Mouse (Mus musculus) T-cell, adult 66 days (primary cell): Measurements from ENCODE around the gene Slc5a6. TPM values are rescaled to one million over a fixed set of nuclear protein-coding genes. Genes with fewer than 3 reads are reported as not detected.

Experiments used
- total RNA-seq, 2 experiments: library from RNA; stranded (reverse); gene quantifications; 3 replicates in 1 of 2; 4 replicates in 1 of 2; pipeline ENCODE4 v1.2.4; 2023

Slc5a6 gene
- 10 to 100 TPM; 11.3 to 11.4 TPM for total RNA-seq

DNA sequence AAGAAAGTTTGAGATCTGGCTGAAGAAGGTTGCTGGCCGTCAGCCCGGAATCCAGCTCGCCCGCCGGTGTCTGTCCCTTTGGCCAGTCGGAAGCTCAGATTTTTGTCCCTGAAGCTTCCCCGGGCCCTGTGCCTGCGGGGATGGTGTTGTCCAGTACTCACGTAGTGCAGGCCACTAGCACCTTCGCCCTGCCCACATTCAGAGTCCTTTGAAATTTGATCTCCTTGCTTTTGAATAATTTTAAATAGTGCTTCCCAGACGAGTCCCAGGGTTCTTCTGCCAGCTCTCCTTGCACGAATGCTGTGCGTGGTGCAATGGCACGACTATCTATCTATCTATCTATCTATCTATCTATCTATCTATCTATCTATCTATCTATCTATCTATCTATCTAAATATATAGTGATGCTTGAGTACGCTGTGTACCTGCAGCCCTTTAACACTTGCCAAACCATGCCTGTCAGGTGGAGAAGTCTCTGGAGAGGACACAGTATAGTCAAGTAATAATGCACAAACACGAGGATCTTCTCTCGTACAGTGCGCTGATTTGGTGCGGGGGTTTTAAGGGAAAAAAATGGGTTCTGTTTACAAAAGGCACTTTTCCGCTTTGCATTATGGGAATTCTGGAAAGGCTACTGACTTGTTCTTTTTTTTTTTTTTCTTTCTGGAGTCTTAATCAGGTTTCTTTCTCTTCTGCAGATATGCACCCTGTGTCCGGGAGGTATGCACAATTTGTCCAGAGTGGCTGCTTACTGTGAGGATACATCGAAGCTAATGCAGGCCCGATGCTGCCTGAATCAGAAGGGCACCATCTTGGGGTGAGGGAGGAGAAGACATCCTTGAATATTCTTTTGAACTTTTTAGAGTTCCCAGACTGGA lies at the start of gene Slc5a6:
TSS of gene Slc5a6 (minus strand) at position 162 of the 879 bp plus-strand sequence.

DNA sequence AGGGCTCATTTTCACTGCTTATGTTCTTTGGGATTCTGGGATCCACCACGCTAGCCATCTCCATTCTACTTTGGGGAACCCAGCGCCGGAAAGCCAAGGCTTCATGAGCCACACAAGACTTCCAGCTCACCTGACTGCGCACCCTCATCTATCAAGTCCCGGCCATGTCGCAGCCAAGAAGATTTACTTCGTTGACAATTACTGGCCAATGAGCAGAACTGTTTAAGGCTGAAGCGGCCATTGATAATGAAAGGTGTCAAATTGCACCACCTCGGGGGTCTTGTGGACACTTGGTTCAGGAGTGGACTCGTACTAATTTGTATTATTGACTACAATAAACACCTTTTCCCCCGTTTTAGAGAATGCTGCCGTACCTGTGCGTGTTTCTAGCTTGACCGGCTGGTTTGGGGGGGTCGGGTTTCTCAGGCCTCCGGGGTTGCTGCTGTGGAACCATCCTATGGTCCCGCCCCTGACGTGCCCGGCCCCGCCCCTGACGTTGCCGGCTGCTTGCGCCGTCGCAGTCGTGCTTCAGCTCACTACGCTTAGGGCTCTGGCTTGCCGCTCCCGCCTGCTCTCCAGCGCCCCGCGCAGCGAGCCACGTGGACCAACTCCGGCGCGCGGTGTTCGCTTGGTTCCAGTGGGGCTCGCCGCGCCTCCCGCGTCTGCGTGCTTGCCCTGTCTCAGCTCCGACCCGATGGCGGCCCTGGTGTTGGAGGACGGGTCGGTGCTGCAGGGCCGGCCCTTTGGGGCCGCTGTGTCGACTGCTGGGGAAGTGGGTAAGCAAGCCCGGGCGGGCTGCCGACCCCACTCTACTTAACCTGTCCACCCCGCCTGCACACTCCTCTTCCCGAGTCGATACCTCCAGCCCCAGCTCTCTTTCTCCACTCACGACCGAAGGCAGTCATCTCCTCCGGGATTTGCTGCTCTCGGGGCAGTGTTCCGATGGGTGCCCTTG lies 5.8 kb upstream of the Slc5a6 start, which contains the start of gene Cad:
TSS of gene Cad (plus strand) at position 520 of the 955 bp plus-strand sequence.

DNA sequence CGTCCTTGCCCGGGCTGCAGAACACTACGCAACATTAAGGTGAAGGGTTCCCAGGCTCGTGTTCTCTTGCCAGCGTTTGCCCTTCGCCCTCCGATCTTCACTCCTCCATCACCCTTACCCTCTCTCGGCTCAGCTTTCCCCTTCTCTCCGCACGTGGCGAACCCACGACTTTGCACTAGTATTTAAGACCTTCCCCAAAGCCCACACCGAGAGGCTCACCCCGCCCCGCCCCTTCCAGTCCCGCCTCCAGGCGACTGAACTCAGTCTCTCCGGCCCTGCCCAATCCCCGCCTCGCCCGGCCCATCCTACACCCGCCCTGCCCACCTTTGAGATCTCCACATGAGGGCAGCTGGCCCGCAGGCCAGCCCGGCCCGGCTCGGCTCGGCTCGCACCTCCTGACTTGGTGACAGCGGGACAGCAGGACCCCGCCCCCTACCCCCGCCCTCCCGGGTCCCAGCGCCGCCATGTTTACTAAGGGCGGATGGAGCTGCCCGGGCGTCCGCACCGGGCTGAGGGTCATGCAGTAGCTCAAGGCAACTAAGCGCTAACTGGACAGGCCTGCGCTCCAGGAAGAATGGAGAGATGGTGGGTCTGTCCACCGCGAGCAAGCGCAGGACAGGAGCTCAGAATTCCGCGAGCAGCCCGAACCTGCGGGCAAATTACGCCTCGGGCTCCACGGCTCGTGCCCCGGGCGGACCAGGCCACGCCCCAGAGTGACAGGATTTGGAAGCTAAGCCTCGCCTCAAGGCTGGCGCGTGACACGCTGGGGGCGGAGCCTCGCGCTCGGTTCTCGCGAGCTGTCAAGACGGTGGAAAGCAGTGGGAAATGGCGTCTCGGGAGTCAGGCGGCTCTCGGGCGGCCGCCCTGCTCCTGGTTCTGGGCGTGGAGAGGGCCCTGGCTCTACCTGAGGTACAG lies 619 bp downstream of the Slc5a6 start, which contains the start of gene Atraid:
TSS of gene Atraid (plus strand) at position 465 of the 915 bp plus-strand sequence.

Other genes with a start within 250 kb of the Slc5a6 start
- gene Mapre3, start 234.3 kb downstream of the Slc5a6 start, total RNA-seq = 10 to 100 TPM in 1 of 2 experiments, 1 to 10 TPM in 1; 9.5 to 16.2 TPM
- 10 to 100 TPM; 40.7 to 42.2 TPM for gene Tmem214, start 180.9 kb downstream of the Slc5a6 start, total RNA-seq
- gene Agbl5, start 160.2 kb downstream of the Slc5a6 start, total RNA-seq = 10 to 100 TPM; 11.7 to 12.2 TPM
- 100 to 1,000 TPM; 146 to 177 TPM for gene Ost4, start 141.1 kb downstream of the Slc5a6 start, total RNA-seq
- gene Emilin1, start 135.5 kb downstream of the Slc5a6 start, total RNA-seq = 1 to 10 TPM; 3.5 to 4.3 TPM
- 10 to 100 TPM; 13.9 to 16.4 TPM for gene Khk, start 127.5 kb downstream of the Slc5a6 start, total RNA-seq
- not detected for gene Cgref1, start 103.3 kb downstream of the Slc5a6 start, total RNA-seq
- gene Preb, start 88.6 kb downstream of the Slc5a6 start, total RNA-seq = 100 to 1,000 TPM; 180 to 181 TPM
- gene Tcf23, start 80.3 kb downstream of the Slc5a6 start, total RNA-seq = not detected
- gene Atraid, start 612 bp downstream of the Slc5a6 start, total RNA-seq = 10 to 100 TPM; 28.9 to 36.2 TPM
- 10 to 100 TPM; 57.5 to 68.5 TPM for gene Cad, start 5.9 kb upstream of the Slc5a6 start, total RNA-seq
- gene Dnajc5g, start 57.4 kb upstream of the Slc5a6 start, total RNA-seq = not detected
- under 1 TPM in 1 of 2 experiments, not detected in 1; 0.30 TPM for gene Slc30a3, start 59.3 kb upstream of the Slc5a6 start, total RNA-seq
- not detected for gene Trim54, start 67.8 kb upstream of the Slc5a6 start, total RNA-seq
- gene Ucn, start 89.9 kb upstream of the Slc5a6 start, total RNA-seq = not detected
- 10 to 100 TPM; 19.5 to 25.3 TPM for gene Mpv17, start 105.3 kb upstream of the Slc5a6 start, total RNA-seq
- 1 to 10 TPM; 7.3 to 7.7 TPM for gene Gm29609, start 131.0 kb upstream of the Slc5a6 start, total RNA-seq
- gene Gtf3c2, start 131.2 kb upstream of the Slc5a6 start, total RNA-seq = 100 to 1,000 TPM; 163 to 187 TPM
- 10 to 100 TPM; 72.2 to 74.2 TPM for gene Snx17, start 144.3 kb upstream of the Slc5a6 start, total RNA-seq
- 10 to 100 TPM; 38.2 to 38.9 TPM for gene Eif2b4, start 144.5 kb upstream of the Slc5a6 start, total RNA-seq
- gene Zfp513, start 153.4 kb upstream of the Slc5a6 start, total RNA-seq = 10 to 100 TPM; 31.7 to 31.8 TPM
- 100 to 1,000 TPM; 134 to 136 TPM for gene Ppm1g, start 171.8 kb upstream of the Slc5a6 start, total RNA-seq
- gene Nrbp1, start 191.9 kb upstream of the Slc5a6 start, total RNA-seq = 100 to 1,000 TPM; 162 to 163 TPM
- not detected for gene Gm9970, start 192.3 kb upstream of the Slc5a6 start, total RNA-seq
- gene Krtcap3, start 202.8 kb upstream of the Slc5a6 start, total RNA-seq = 10 to 100 TPM; 17.3 to 30.1 TPM
- 10 to 100 TPM; 14.2 to 18.8 TPM for gene Ift172, start 242.2 kb upstream of the Slc5a6 start, total RNA-seq
- gene Fndc4, start 247.2 kb upstream of the Slc5a6 start, total RNA-seq = not detected
- gene Gckr, start 248.5 kb upstream of the Slc5a6 start, total RNA-seq = not detected